Mouse (Mus musculus): Measurements from ENCODE around the gene Cops7a.

Cops7a gene

GRCm38 (mm10) chr6:124965088-124965719 lies at the start of gene Cops7a:
TSS of gene Cops7a (minus strand) at chr6:124965538.
- DNase-seq = peak; percentile 98

- DNase-seq = peak; percentile 89 to 94
These were observed 44.1 kb upstream of the Cops7a start for GRCm38 (mm10) chr6:125009181-125010073.

- no peak for DNase-seq
These were observed 43.6 kb upstream of the Cops7a start, which contains the start of gene Zfp384 for GRCm38 (mm10) chr6:125009129-125009180. TSS of gene Zfp384 (plus strand) at chr6:125009145.

- DNase-seq = peak; percentile 97 to 98
These were observed 43.3 kb upstream of the Cops7a start for GRCm38 (mm10) chr6:125008586-125009128.

GRCm38 (mm10) chr6:125008060-125008459 lies 42.7 kb upstream of the Cops7a start:
- no peak for DNase-seq

GRCm38 (mm10) chr6:125005086-125005485 lies 39.7 kb upstream of the Cops7a start:
- DNase-seq = no peak

- DNase-seq = no peak
These were observed 38.4 kb upstream of the Cops7a start for GRCm38 (mm10) chr6:125003706-125004105.

- no peak for DNase-seq
These were observed 34.2 kb upstream of the Cops7a start for GRCm38 (mm10) chr6:124999546-124999945.

- DNase-seq = no peak
These were observed 33.8 kb upstream of the Cops7a start for GRCm38 (mm10) chr6:124999091-124999490.

- peak in 1 of 2 experiments; percentile 45 for DNase-seq
These were observed 32.7 kb upstream of the Cops7a start for GRCm38 (mm10) chr6:124998066-124998465.

- peak; percentile 90 for DNase-seq
These were observed 31.5 kb upstream of the Cops7a start, which contains the start of gene Pianp for GRCm38 (mm10) chr6:124996551-124997501. TSS of gene Pianp (plus strand) at chr6:124996694.

GRCm38 (mm10) chr6:124995831-124996403 lies 30.6 kb upstream of the Cops7a start:
- DNase-seq = no peak

GRCm38 (mm10) chr6:124995246-124995645 lies 29.9 kb upstream of the Cops7a start:
- DNase-seq = no peak

GRCm38 (mm10) chr6:124993876-124994275 lies 28.5 kb upstream of the Cops7a start:
- peak; percentile 45 to 67 for DNase-seq

- DNase-seq = no peak
These were observed 28.0 kb upstream of the Cops7a start for GRCm38 (mm10) chr6:124993365-124993764.

- DNase-seq = no peak
These were observed 26.9 kb upstream of the Cops7a start for GRCm38 (mm10) chr6:124992241-124992640.

GRCm38 (mm10) chr6:124967766-124968165 lies 2.4 kb upstream of the Cops7a start:
- DNase-seq = peak; percentile 74 to 78

GRCm38 (mm10) chr6:124966466-124967118 lies 1.3 kb upstream of the Cops7a start:
- peak; percentile 7 to 31 for DNase-seq

- no peak for DNase-seq
These were observed 409 bp upstream of the Cops7a start for GRCm38 (mm10) chr6:124965747-124966146.

- DNase-seq = no peak
These were observed 700 bp downstream of the Cops7a start for GRCm38 (mm10) chr6:124964638-124965037.

- no peak for DNase-seq
These were observed 4.3 kb downstream of the Cops7a start for GRCm38 (mm10) chr6:124961021-124961420.

- peak in 1 of 2 experiments; percentile 7 for DNase-seq
These were observed 5.4 kb downstream of the Cops7a start for GRCm38 (mm10) chr6:124959960-124960359.

All from kidney, postnatal 4 days (tissue).